Mouse (Mus musculus) cortical plate, adult 2 months (tissue): ENCODE results near the gene Gnb2.

ENCODE experiments used
- CTCF ChIP-seq: fragments of 200-500 bp; IDR thresholded peaks from 2 replicates; pipeline ENCODE4 v1.5.1; 2011; ENCODE audit warnings: mild to moderate bottlenecking, control low read depth, low read length; ENCODE audit not compliant: insufficient read depth; ENCODE audit errors: extremely low read depth
- POLR2A ChIP-seq: fragments of 200-500 bp; IDR thresholded peaks from 2 replicates; pipeline ENCODE4 v1.6.1; 2011; ENCODE audit warnings: mild to moderate bottlenecking, low read length, control low read depth; ENCODE audit not compliant: insufficient read depth; ENCODE audit errors: extremely low read depth

GRCm38 (mm10) chr5:137569031-137569430, 35.7 kb upstream of the Gnb2 start:
- no peak for TF ChIP-seq POLR2A
- no peak for TF ChIP-seq CTCF
